Mouse (Mus musculus) cerebellum, postnatal 10 days (tissue): ENCODE data around the gene Cfap46.
A peak's percentile ranks its signal among the peaks of the same experiment; 100 is the strongest.
"Not testable (repeated sequence)": the region's sequence is repeated elsewhere in the genome, so short reads cannot be mapped to it uniquely, and the experiment has no call there.

Experiments
- DNase-seq, 2 experiments: peaks; one replicate each; pipeline ENCODE4 v3.0.0; 2021; ENCODE audit warnings: mixed read lengths in 2 of 2

Gene Cfap46

GRCm38 (mm10) chr7:139659901-139660300 lies 23.7 kb downstream of the Cfap46 start:
- not testable (repeated sequence) for DNase-seq

GRCm38 (mm10) chr7:139649698-139650097 lies 33.9 kb downstream of the Cfap46 start:
- peak in 1 of 2 experiments; percentile 23 for DNase-seq

- peak; percentile 98 to 100 for DNase-seq
Measured at GRCm38 (mm10) chr7:139648107-139648824, 35.4 kb downstream of the Cfap46 start.

- DNase-seq, result no peak
Measured at GRCm38 (mm10) chr7:139633393-139633792, 50.2 kb downstream of the Cfap46 start.

GRCm38 (mm10) chr7:139625156-139625555 lies 58.5 kb downstream of the Cfap46 start:
- DNase-seq, result peak; percentile 43 to 49

GRCm38 (mm10) chr7:139622568-139622967 lies 61.0 kb downstream of the Cfap46 start:
- DNase-seq, result no peak

GRCm38 (mm10) chr7:139615767-139616766 lies 67.5 kb downstream of the Cfap46 start:
- DNase-seq, result peak; percentile 91 to 94

- no peak for DNase-seq
Measured at GRCm38 (mm10) chr7:139610328-139610727, 73.3 kb downstream of the Cfap46 start.

GRCm38 (mm10) chr7:139595862-139596261 lies 87.8 kb downstream of the Cfap46 start:
- no peak for DNase-seq

- DNase-seq, result no peak
Measured at GRCm38 (mm10) chr7:139595311-139595710, 88.3 kb downstream of the Cfap46 start.

- no peak for DNase-seq
Measured at GRCm38 (mm10) chr7:139591311-139591710, 92.3 kb downstream of the Cfap46 start.

- DNase-seq, result peak; percentile 73 to 75
Measured at GRCm38 (mm10) chr7:139590302-139590701, 93.3 kb downstream of the Cfap46 start.

GRCm38 (mm10) chr7:139587919-139588318 lies 95.7 kb downstream of the Cfap46 start:
- DNase-seq, result no peak

- peak in 1 of 2 experiments; percentile 43 for DNase-seq
Measured at GRCm38 (mm10) chr7:139585183-139585821, 98.3 kb downstream of the Cfap46 start.

- DNase-seq, result peak; percentile 39 to 55
Measured at GRCm38 (mm10) chr7:139584221-139585175, 99.1 kb downstream of the Cfap46 start.

- DNase-seq, result no peak
Measured at GRCm38 (mm10) chr7:139583094-139583737, 100.4 kb downstream of the Cfap46 start.

GRCm38 (mm10) chr7:139582595-139582994 lies 101.0 kb downstream of the Cfap46 start, which contains the start of gene Nkx6-2:
Nkx6-2 (minus strand) TSS chr7:139582797.
- DNase-seq, result peak; percentile 76 to 82

GRCm38 (mm10) chr7:139581801-139582571 lies 101.6 kb downstream of the Cfap46 start:
- DNase-seq, result peak; percentile 58 to 60

- DNase-seq, result peak; percentile 39 to 51
Measured at GRCm38 (mm10) chr7:139580851-139581775, 102.5 kb downstream of the Cfap46 start.
